Mouse (Mus musculus) E14TG2a.4 (cell line): ENCODE data around the gene Nrp2.

Experiments used
- H3K27me3 ChIP-seq: 2 replicates; pipeline ENCODE4 v1.6.1; 2014; ENCODE audit warnings: low read length, control low read depth; ENCODE audit not compliant: insufficient read depth
- H3K36me3 ChIP-seq: 2 replicates; pipeline ENCODE4 v1.6.1; 2014; ENCODE audit warnings: low read length, control low read depth; ENCODE audit not compliant: insufficient read depth
- H3K4me1 ChIP-seq: replicated peaks from 2 replicates; pipeline ENCODE4 v1.6.1; 2014; ENCODE audit warnings: low read depth, low read length, control low read depth
- H3K4me3 ChIP-seq: replicated peaks from 2 replicates; pipeline ENCODE4 v1.5.1; 2014; ENCODE audit warnings: mild to moderate bottlenecking, low read length
- H3K9me3 ChIP-seq: 2 replicates; pipeline ENCODE4 v1.6.1; 2014; ENCODE audit warnings: low read length, control low read depth
- CTCF ChIP-seq: conservative IDR thresholded peaks from 2 replicates; pipeline ENCODE4 v1.5.1; 2014; ENCODE audit warnings: low read length
- NANOG ChIP-seq: IDR thresholded peaks from 2 replicates; pipeline ENCODE4 v1.6.1; 2014; ENCODE audit warnings: borderline replicate concordance, low read length, mixed read lengths
- POU5F1 ChIP-seq: IDR thresholded peaks from 2 replicates; pipeline ENCODE4 v1.6.1; 2014; ENCODE audit warnings: low read length, borderline replicate concordance

Nrp2 gene

GRCm38 (mm10) chr1:62703158-62704116, at the start of gene Nrp2:
TSS of gene Nrp2 (plus strand) at chr1:62703285.
- Histone ChIP-seq H3K4me1 (peaks cover 54% of the 10 kb centered on the region), H3K27me3 (peaks cover 69% of the 10 kb centered on the region), H3K36me3 (no peaks in the 10 kb centered on the region), H3K4me3 (peak within 1 kb of the TSS; percentile 89), H3K9me3 (no peaks in the 10 kb centered on the region)
- no peak for TF ChIP-seq POU5F1
- no peak for TF ChIP-seq NANOG
- no peak for TF ChIP-seq CTCF

DNA sequence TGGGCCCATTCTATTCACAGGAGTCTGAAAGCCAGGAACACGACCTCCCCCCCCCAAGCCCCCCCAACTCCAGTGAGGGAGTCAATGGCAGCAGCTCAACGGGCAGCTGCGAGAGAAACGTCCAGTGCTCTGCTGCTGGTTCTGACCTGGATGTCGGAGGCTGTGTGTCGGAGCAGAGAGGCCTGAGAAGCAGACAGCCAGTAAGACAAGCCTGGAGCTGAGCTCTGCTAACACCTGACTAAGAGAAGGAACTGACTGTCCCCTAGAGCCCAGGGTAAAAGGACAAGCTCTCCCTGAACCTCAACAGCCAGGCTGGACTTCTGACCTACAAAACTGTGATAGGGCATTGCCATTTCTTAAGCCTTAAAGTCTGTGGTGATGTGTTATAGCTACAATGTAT, 48.6 kb upstream of the Nrp2 start:
- Histone ChIP-seq H3K4me1 (peaks cover 13% of the 10 kb centered on the region), H3K9me3 (no peaks in the 10 kb centered on the region), H3K4me3 (no peak overlapping the region), H3K27me3 (peaks cover 13% of the 10 kb centered on the region), H3K36me3 (no peaks in the 10 kb centered on the region)
- TF ChIP-seq NANOG (no peak), CTCF (no peak), POU5F1 (no peak)

GRCm38 (mm10) chr1:62664960-62665645, 38.0 kb upstream of the Nrp2 start:
- no peak for TF ChIP-seq POU5F1
- no peak for TF ChIP-seq NANOG
- no peak for TF ChIP-seq CTCF
- H3K9me3 ChIP-seq: no peaks in the 10 kb centered on the region
- peaks cover 4% of the 10 kb centered on the region for H3K27me3 ChIP-seq
- H3K36me3 ChIP-seq: no peaks in the 10 kb centered on the region
- H3K4me3 ChIP-seq: peak overlapping the region; percentile 51
- H3K4me1 ChIP-seq: peaks cover 25% of the 10 kb centered on the region

- H3K4me3 ChIP-seq: no peak overlapping the region
- 0 out of 2 replicates have a peak, but pooled peaks cover 2% of the 10 kb centered on the region for H3K27me3 ChIP-seq
- TF ChIP-seq CTCF (no peak), POU5F1 (no peak), NANOG (no peak)
- peaks cover 25% of the 10 kb centered on the region for H3K4me1 ChIP-seq
- H3K9me3 ChIP-seq: no peaks in the 10 kb centered on the region
- no peaks in the 10 kb centered on the region for H3K36me3 ChIP-seq
These were observed 37.0 kb upstream of the Nrp2 start for GRCm38 (mm10) chr1:62665771-62666730.

DNA sequence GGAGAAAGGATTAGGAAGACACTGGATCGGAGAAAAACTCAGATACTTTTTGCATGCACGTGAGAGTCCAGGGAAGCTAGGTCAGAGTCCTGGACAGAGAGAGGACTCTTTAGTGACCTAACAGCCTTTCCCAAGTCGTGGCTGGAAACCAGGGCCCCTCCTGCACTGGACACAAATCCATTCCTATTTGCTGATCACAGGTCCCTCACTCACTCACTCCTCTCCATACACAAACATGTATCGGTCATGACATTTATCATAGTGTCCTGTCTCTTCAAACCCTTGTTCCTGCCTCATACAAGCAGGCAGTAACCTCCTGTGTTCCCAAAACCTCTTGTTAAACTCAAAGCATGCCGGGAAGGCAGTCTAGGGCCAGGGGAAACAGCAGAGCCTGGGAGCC, 36.3 kb upstream of the Nrp2 start:
- TF ChIP-seq NANOG (no peak), CTCF (no peak), POU5F1 (no peak)
- H3K4me3 ChIP-seq: no peak overlapping the region

DNA sequence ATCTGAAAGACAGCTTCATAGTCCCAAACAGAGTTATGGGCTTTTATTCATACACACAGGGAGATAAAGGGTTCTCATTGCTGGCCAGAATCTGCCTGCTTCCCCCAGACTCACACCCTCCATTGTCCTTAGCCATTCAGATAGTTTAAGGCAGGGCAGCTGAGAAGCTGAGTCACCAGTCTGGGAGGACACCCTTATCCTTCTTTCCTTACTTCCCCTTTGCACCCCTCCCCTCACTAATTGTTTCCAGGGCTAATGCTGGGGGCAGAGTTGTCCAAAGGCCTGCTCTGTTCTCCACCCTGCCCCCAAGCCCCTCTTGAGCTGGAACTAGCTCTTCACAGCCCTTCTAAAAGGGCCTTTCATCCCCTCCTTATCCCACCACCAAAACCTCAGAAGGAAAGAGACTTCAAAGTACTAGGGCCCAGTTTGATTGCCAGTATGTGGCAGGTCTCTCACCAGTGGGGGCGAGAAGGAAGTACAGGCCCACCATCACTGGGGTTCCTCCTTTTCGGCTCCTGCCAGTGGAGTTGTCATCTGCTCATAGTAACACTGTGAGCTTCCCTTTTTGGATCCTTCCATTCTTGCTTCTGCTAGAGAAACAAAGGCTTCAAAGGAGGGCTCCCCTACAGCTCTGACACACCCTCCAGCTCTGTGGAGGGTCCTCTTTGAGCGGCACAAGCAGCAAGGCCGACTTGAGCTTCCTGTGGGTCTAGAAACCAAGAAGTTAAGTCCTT, 24.3 kb upstream of the Nrp2 start:
- no peaks in the 10 kb centered on the region for H3K36me3 ChIP-seq
- H3K4me1 ChIP-seq: peaks cover 16% of the 10 kb centered on the region
- no peaks in the 10 kb centered on the region for H3K27me3 ChIP-seq
- peaks cover 11% of the 10 kb centered on the region for H3K9me3 ChIP-seq
- H3K4me3 ChIP-seq: no peak overlapping the region
- TF ChIP-seq CTCF (no peak), NANOG (peak; percentile 9; the same call in 1 of the 2 replicates)

More for the DNA sequence above, 36.3 kb upstream of the Nrp2 start:
- Histone ChIP-seq H3K27me3 (0 out of 2 replicates have a peak, but pooled peaks cover 2% of the 10 kb centered on the region), H3K36me3 (no peaks in the 10 kb centered on the region), H3K9me3 (no peaks in the 10 kb centered on the region), H3K4me1 (peaks cover 25% of the 10 kb centered on the region)

- no peaks in the 10 kb centered on the region for H3K27me3 ChIP-seq
- peaks cover 11% of the 10 kb centered on the region for H3K9me3 ChIP-seq
- H3K36me3 ChIP-seq: no peaks in the 10 kb centered on the region
- peaks cover 16% of the 10 kb centered on the region for H3K4me1 ChIP-seq
- TF ChIP-seq CTCF: no peak
- TF ChIP-seq POU5F1: no peak
- no peak for TF ChIP-seq NANOG
- H3K4me3 ChIP-seq: no peak overlapping the region
These were observed 23.6 kb upstream of the Nrp2 start for GRCm38 (mm10) chr1:62679466-62679865.
